Mouse (Mus musculus) embryonic facial prominence, embryonic 11.5 days (tissue): ENCODE measurements at regions not wholly inside any gene's neighbourhood (a gene's known extent, or its start where the extent isn't known, plus 50 kb on each side); places are given as distances from the start of the nearest gene placed in this dataset.

Experiments
- ATAC-seq: fragments of 200-750 bp; cut with Nextera tagmentation; replicated peaks from 2 replicates; pipeline ENCODE4 v1.8.0; 2017; ENCODE audit warnings: low read depth; ENCODE audit not compliant: insufficient number of reproducible peaks, low FRiP score, low TSS enrichment
- DNase-seq: peaks from one replicate; pipeline ENCODE4 v3.0.0-alpha.2; 2015; ENCODE audit warnings: low spot score
- H3K27ac ChIP-seq: fragments of 300-500 bp; sonication (generic); replicated peaks from 2 replicates; pipeline ENCODE4 v1.5.1; 2014; ENCODE audit warnings: mild to moderate bottlenecking, low read depth, low read length, control low read depth
- H3K27me3 ChIP-seq: fragments of 300-500 bp; sonication (generic); 2 replicates; pipeline ENCODE4 v1.6.1; 2014; ENCODE audit warnings: mild to moderate bottlenecking, low read length, moderate library complexity, mixed read lengths; ENCODE audit not compliant: control insufficient read depth, insufficient read depth
- H3K36me3 ChIP-seq: fragments of 300-500 bp; sonication (generic); replicated peaks from 2 replicates; pipeline ENCODE4 v1.6.1; 2014; ENCODE audit warnings: low read depth, mild to moderate bottlenecking, low read length, moderate library complexity, mixed read lengths; ENCODE audit not compliant: control insufficient read depth, insufficient read depth
- H3K4me1 ChIP-seq: fragments of 300-500 bp; sonication (generic); 2 replicates; pipeline ENCODE4 v1.6.1; 2014; ENCODE audit warnings: low read length, mixed read lengths; ENCODE audit not compliant: control insufficient read depth, insufficient read depth
- H3K4me2 ChIP-seq: fragments of 300-500 bp; sonication (generic); 2 replicates; pipeline ENCODE4 v1.6.1; 2014; ENCODE audit warnings: low read depth, mild to moderate bottlenecking, control low read depth, low read length, moderate library complexity
- H3K4me3 ChIP-seq: fragments of 300-500 bp; sonication (generic); 2 replicates; pipeline ENCODE4 v1.5.1; 2014; ENCODE audit warnings: low read depth, low read length, control low read depth
- H3K9ac ChIP-seq: fragments of 300-500 bp; sonication (generic); replicated peaks from 2 replicates; pipeline ENCODE4 v1.6.1; 2014; ENCODE audit warnings: mild to moderate bottlenecking, control low read depth, low read length
- H3K9me3 ChIP-seq: fragments of 300-500 bp; sonication (generic); replicated peaks from 2 replicates; pipeline ENCODE4 v1.6.1; 2016; ENCODE audit warnings: mild to moderate bottlenecking, low read length, inconsistent platforms, mixed read lengths; ENCODE audit not compliant: control insufficient read depth
- WGBS: fragments of 180-500 bp; shearing (Covaris S2); extraction: QIAGEN DNeasy Blood & Tissue Kit; methylation state at CpG from one replicate; pipeline ENCODE4 v1.1.7; 2014; 5-methylcytosine and 5-hydroxymethylcytosine counted together

DNA sequence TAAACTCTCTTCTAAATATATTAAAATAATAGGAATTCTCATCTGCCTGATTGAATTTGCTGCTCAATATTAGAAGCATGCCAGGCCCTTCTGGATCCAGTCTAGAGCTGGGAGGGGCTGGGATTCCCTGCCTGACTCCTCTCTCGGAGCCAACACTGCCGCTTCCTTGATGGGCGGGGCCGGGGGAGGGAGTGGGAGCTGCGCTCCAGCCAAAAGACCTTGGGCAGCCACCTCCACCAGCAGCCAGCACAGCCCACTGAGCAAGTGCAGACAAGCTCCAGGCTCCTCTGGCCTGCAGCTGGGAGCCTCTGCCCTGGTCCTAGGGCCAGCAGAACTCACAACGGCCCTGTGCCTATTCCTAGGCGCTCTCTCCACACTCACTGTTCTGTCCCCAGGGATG lies 144.9 kb downstream of the Pja1 start:
- WGBS = 36% methylated on average over 7 of the region's 7 CpGs
- Histone ChIP-seq H3K36me3 (no peaks in the 10 kb centered on the region), H3K9ac (no peak overlapping the region; the same call in 1 of the 2 replicates), H3K9me3 (no peaks in the 10 kb centered on the region), H3K4me3 (no peak overlapping the region), H3K27me3 (0 out of 2 replicates have a peak, but pooled peaks cover 2% of the 10 kb centered on the region), H3K4me1 (no peaks in the 10 kb centered on the region), H3K4me2 (no peak overlapping the region), H3K27ac (no peak overlapping the region)
- ATAC-seq = peak; percentile 72; the same call in 1 of the 2 replicates
- DNase-seq = peak; percentile 53

- Histone ChIP-seq H3K27ac (no peak overlapping the region), H3K4me1 (no peaks in the 10 kb centered on the region), H3K9me3 (no peaks in the 10 kb centered on the region), H3K4me2 (no peak overlapping the region), H3K36me3 (no peaks in the 10 kb centered on the region), H3K4me3 (no peak overlapping the region), H3K27me3 (0 out of 2 replicates have a peak, but pooled peaks cover 2% of the 10 kb centered on the region), H3K9ac (no peak overlapping the region)
- DNase-seq (no peak), ATAC-seq (no peak)
- 43% methylated on average over 8 of the region's 8 CpGs for WGBS
Observed at GRCm38 (mm10) chrX:99325460-99325859, 145.6 kb downstream of the Pja1 start.

- H3K27me3 ChIP-seq = 0 out of 2 replicates have a peak, but pooled peaks cover 2% of the 10 kb centered on the region
- H3K36me3 ChIP-seq = no peaks in the 10 kb centered on the region
- H3K27ac ChIP-seq = no peak overlapping the region
- no peaks in the 10 kb centered on the region for H3K4me1 ChIP-seq
- ATAC-seq = no peak
- H3K4me2 ChIP-seq = no peak overlapping the region
- WGBS = 63% methylated on average over 6 of the region's 6 CpGs
- H3K4me3 ChIP-seq = no peak overlapping the region
- no peak overlapping the region for H3K9ac ChIP-seq
- DNase-seq = no peak
- H3K9me3 ChIP-seq = no peaks in the 10 kb centered on the region
Observed at GRCm38 (mm10) chrX:99324546-99325170, 146.4 kb downstream of the Pja1 start.

- WGBS = 76% methylated on average over 7 of the region's 7 CpGs
- no peaks in the 10 kb centered on the region for H3K9me3 ChIP-seq
- no peak overlapping the region for H3K4me3 ChIP-seq
- H3K36me3 ChIP-seq = no peaks in the 10 kb centered on the region
- no peak overlapping the region for H3K27ac ChIP-seq
- DNase-seq = no peak
- no peak overlapping the region for H3K4me2 ChIP-seq
- no peaks in the 10 kb centered on the region for H3K4me1 ChIP-seq
- H3K9ac ChIP-seq = no peak overlapping the region
- no peak for ATAC-seq
- H3K27me3 ChIP-seq = peaks cover 2% of the 10 kb centered on the region; the same call in 1 of the 2 replicates
Observed at GRCm38 (mm10) chrX:99319791-99320190, 151.3 kb downstream of the Pja1 start.

- Histone ChIP-seq H3K9me3 (no peaks in the 10 kb centered on the region), H3K4me2 (no peak overlapping the region), H3K4me1 (no peaks in the 10 kb centered on the region), H3K27me3 (peaks cover 2% of the 10 kb centered on the region; the same call in 1 of the 2 replicates), H3K9ac (no peak overlapping the region), H3K36me3 (no peaks in the 10 kb centered on the region), H3K27ac (no peak overlapping the region), H3K4me3 (no peak overlapping the region)
- ATAC-seq = no peak
- 64% methylated on average over 6 of the region's 6 CpGs for WGBS
- DNase-seq = no peak
Observed at GRCm38 (mm10) chrX:99319163-99319562, 151.9 kb downstream of the Pja1 start.

GRCm38 (mm10) chrX:99318141-99318540 lies 152.9 kb downstream of the Pja1 start:
- ATAC-seq = no peak
- H3K27me3 ChIP-seq = peaks cover 2% of the 10 kb centered on the region; the same call in 1 of the 2 replicates
- no peak overlapping the region for H3K27ac ChIP-seq
- no peak overlapping the region for H3K4me3 ChIP-seq
- no peak for DNase-seq
- no peak overlapping the region for H3K9ac ChIP-seq
- H3K4me2 ChIP-seq = no peak overlapping the region
- H3K36me3 ChIP-seq = no peaks in the 10 kb centered on the region
- no peaks in the 10 kb centered on the region for H3K9me3 ChIP-seq
- no peaks in the 10 kb centered on the region for H3K4me1 ChIP-seq
- 83% methylated on average over 8 of the region's 8 CpGs for WGBS

GRCm38 (mm10) chrX:99317736-99318135 lies 153.3 kb downstream of the Pja1 start:
- no peak overlapping the region for H3K4me2 ChIP-seq
- H3K27me3 ChIP-seq = peaks cover 2% of the 10 kb centered on the region; the same call in 1 of the 2 replicates
- no peak overlapping the region for H3K27ac ChIP-seq
- H3K4me3 ChIP-seq = no peak overlapping the region
- no peaks in the 10 kb centered on the region for H3K36me3 ChIP-seq
- 70% methylated on average over 10 of the region's 10 CpGs for WGBS
- no peaks in the 10 kb centered on the region for H3K9me3 ChIP-seq
- no peak overlapping the region for H3K9ac ChIP-seq
- ATAC-seq (no peak), DNase-seq (no peak)
- no peaks in the 10 kb centered on the region for H3K4me1 ChIP-seq

- Histone ChIP-seq H3K9ac (no peak overlapping the region), H3K27me3 (peaks cover 2% of the 10 kb centered on the region; the same call in 1 of the 2 replicates), H3K27ac (no peak overlapping the region), H3K36me3 (no peaks in the 10 kb centered on the region), H3K4me1 (no peaks in the 10 kb centered on the region), H3K4me2 (no peak overlapping the region), H3K4me3 (no peak overlapping the region), H3K9me3 (no peaks in the 10 kb centered on the region)
- 64% methylated on average over 4 of the region's 4 CpGs for WGBS
- ATAC-seq (no peak; the same call in 1 of the 2 replicates), DNase-seq (no peak)
Observed at GRCm38 (mm10) chrX:99316410-99317056, 154.5 kb downstream of the Pja1 start.
